Mouse (Mus musculus) hindbrain, embryonic 10.5 days (tissue): Measurements from ENCODE around the gene Gm10718. TPM values are rescaled to one million over a fixed set of nuclear protein-coding genes. Genes with fewer than 3 reads are reported as not detected.
A peak's percentile ranks its signal among the peaks of the same experiment; 100 is the strongest.
"Not testable (repeated sequence)": the region's sequence is repeated elsewhere in the genome, so short reads cannot be mapped to it uniquely, and the experiment has no call there.

ENCODE experiments used
- DNase-seq: peaks from one replicate; pipeline ENCODE4 v3.0.0-alpha.2; 2017; ENCODE audit warnings: low spot score
- H3K27ac ChIP-seq: fragments of 300-500 bp; sonication (generic); 2 replicates; pipeline ENCODE4 v1.5.1; 2016; ENCODE audit warnings: mild to moderate bottlenecking, moderate library complexity
- H3K27me3 ChIP-seq: fragments of 300-500 bp; sonication (generic); 2 replicates; pipeline ENCODE4 v1.6.1; 2016; ENCODE audit warnings: mild to moderate bottlenecking; ENCODE audit not compliant: poor library complexity, insufficient read depth, severe bottlenecking
- H3K36me3 ChIP-seq: fragments of 300-500 bp; sonication (generic); 2 replicates; pipeline ENCODE4 v1.6.1; 2016; ENCODE audit warnings: mild to moderate bottlenecking, moderate library complexity
- H3K4me1 ChIP-seq: fragments of 300-500 bp; sonication (generic); replicated peaks from 2 replicates; pipeline ENCODE4 v1.6.1; 2016; ENCODE audit warnings: mild to moderate bottlenecking
- H3K4me3 ChIP-seq: fragments of 300-500 bp; sonication (generic); 2 replicates; pipeline ENCODE4 v1.5.1; 2016; ENCODE audit warnings: mild to moderate bottlenecking, moderate library complexity
- H3K9me3 ChIP-seq: fragments of 300-500 bp; sonication (generic); 2 replicates; pipeline ENCODE4 v1.6.1; 2016; ENCODE audit warnings: mild to moderate bottlenecking, moderate library complexity
- WGBS: fragments of 180-500 bp; shearing (Covaris S2); methylation state at CpG from one replicate; pipeline ENCODE4 v1.1.7; 2016; 5-methylcytosine and 5-hydroxymethylcytosine counted together
- polyA plus RNA-seq: library from polyadenylated mRNA; unstranded; fragments of >200 nt; fragmentation: Nextera tagmentation; extraction: Ambion mirVana; gene quantifications from 2 replicates; pipeline ENCODE4 v1.2.1, GENCODE M21; 2016

Gene Gm10718
- polyA plus RNA-seq, result not detected in 2 replicates

- H3K4me1 ChIP-seq, H3K4me3 ChIP-seq, H3K9me3 ChIP-seq, H3K36me3 ChIP-seq, DNase-seq, H3K27ac ChIP-seq, H3K27me3 ChIP-seq: not testable (repeated sequence)
- 74% methylated on average over 12 of the region's 13 CpGs for WGBS
Measured at GRCm38 (mm10) chr9:3023312-3023984, at the start of gene Gm10718. Gm10718 (plus strand) TSS chr9:3023547.

DNA sequence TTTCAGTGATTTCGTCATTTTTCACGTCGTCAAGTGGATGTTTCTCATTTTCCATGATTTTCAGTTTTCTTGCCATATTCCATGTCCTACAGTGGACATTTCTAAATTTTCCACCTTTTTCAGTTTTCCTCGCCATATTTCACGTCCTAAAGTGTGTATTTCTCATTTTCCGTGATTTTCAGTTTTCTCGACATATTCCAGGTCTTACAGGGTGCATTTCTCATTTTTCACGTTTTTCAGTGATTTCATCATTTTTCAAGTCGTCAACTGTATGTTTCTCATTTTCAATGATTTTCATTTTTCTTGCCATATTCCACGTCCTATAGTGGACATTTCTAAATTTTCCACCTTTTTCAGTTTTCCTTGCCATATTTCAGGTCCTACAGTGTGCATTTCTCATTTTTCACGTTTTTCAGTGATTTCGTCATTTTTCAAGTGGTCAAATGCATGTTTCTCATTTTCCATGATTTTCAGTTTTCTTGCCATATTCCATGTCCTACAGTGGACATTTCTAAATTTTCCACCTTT, 22.8 kb upstream of the Gm10718 start, which contains the start of gene Gm10722:
Gm10722 (plus strand) TSS at position 478 of the 528 bp plus-strand sequence.
- 74% methylated on average over 12 of the region's 12 CpGs for WGBS
- H3K36me3 ChIP-seq, H3K4me1 ChIP-seq: not testable (repeated sequence)

GRCm38 (mm10) chr9:3001006-3001405, 22.3 kb upstream of the Gm10718 start:
- DNase-seq, H3K9me3 ChIP-seq, H3K27me3 ChIP-seq, H3K4me3 ChIP-seq, H3K27ac ChIP-seq, H3K4me1 ChIP-seq, H3K36me3 ChIP-seq: not testable (repeated sequence)
- WGBS, result 66% methylated on average over 8 of the region's 8 CpGs

More for the DNA sequence above, 22.8 kb upstream of the Gm10718 start, which contains the start of gene Gm10722:
- DNase-seq, result peak; percentile 37
- H3K4me3 ChIP-seq, H3K27me3 ChIP-seq, H3K27ac ChIP-seq, H3K9me3 ChIP-seq: not testable (repeated sequence)

DNA sequence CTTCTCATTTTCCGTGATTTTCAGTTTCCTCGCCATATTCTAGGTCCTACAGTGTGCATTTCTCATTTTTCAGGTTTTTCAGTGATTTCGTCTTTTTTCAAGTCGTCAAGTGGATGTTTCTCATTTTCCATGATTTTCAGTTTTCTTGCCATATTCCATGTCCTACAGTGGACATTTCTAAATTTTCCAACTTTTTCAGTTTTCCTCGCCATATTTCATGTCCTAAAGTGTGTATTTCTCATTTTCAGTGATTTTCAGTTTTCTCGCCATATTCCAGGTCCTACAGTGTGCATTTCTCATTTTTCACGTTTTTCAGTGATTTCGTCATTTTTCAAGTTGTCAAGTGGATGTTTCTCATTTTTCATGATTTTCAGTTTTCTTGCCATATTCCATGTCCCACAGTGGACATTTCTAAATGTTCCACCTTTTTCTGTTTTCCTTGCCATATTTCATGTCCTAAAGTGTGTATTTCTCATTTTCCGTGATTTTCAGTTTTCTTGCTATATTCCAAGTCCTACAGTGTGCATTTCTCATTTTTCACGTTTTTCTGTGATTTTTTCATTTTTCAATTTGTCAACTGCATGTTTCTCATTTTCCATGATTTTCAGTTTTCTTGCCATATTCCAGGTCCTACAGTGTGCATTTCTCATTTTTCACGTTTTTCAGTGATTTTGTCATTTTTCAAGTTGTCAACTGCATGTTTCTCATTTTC, 21.2 kb upstream of the Gm10718 start:
- H3K9me3 ChIP-seq, H3K4me1 ChIP-seq, H3K4me3 ChIP-seq, H3K36me3 ChIP-seq, H3K27ac ChIP-seq, H3K27me3 ChIP-seq: not testable (repeated sequence)
- peak; percentile 70 for DNase-seq
- WGBS, result 69% methylated on average over 9 of the region's 11 CpGs

DNA sequence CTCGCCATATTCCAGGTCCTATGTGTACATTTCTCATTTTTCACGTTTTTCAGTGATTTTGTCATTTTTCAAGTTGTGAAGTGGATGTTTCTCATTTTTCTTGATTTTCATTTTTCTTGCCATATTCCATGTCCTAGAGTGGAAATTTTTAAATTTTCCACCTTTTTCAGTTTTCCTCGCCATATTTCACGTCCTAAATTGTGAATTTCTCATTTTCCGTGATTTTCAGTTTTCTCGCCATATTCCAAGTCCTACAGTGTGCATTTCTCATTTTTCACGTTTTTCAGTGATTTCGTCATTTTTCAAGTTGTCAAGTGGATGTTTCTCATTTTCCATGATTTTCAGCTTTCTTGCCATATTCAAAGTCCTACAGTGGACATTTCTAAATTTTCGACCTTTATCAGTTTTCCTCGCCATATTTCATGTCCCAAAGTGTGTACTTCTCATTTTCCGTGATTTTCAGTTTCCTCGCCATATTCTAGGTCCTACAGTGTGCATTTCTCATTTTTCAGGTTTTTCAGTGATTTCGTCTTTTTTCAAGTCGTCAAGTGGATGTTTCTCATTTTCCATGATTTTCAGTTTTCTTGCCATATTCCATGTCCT, 20.5 kb upstream of the Gm10718 start, which contains the start of gene Gm11168:
Gm11168 (plus strand) TSS at position 553 of the 603 bp plus-strand sequence.
- not testable (repeated sequence) for H3K27me3 ChIP-seq
- WGBS, result 71% methylated on average over 6 of the region's 14 CpGs

GRCm38 (mm10) chr9:3006179-3006578, 17.2 kb upstream of the Gm10718 start:
- peaks cover 11% of the 10 kb centered on the region for H3K9me3 ChIP-seq
- DNase-seq, H3K27me3 ChIP-seq, H3K4me3 ChIP-seq, H3K4me1 ChIP-seq, H3K27ac ChIP-seq, H3K36me3 ChIP-seq: not testable (repeated sequence)
- WGBS, result 83% methylated on average over 1 of the region's 5 CpGs

More for the DNA sequence above, 20.5 kb upstream of the Gm10718 start, which contains the start of gene Gm11168:
- H3K4me3 ChIP-seq, H3K27ac ChIP-seq, H3K9me3 ChIP-seq, H3K36me3 ChIP-seq, H3K4me1 ChIP-seq, DNase-seq: not testable (repeated sequence)

GRCm38 (mm10) chr9:3006636-3007035, 16.7 kb upstream of the Gm10718 start:
- H3K4me1 ChIP-seq, DNase-seq, H3K27me3 ChIP-seq, H3K27ac ChIP-seq, H3K4me3 ChIP-seq, H3K36me3 ChIP-seq: not testable (repeated sequence)
- WGBS, result 71% methylated on average over 8 of the region's 8 CpGs
- H3K9me3 ChIP-seq, result peaks cover 11% of the 10 kb centered on the region

GRCm38 (mm10) chr9:3007272-3007671, 16.1 kb upstream of the Gm10718 start:
- not testable (repeated sequence) for H3K4me1 ChIP-seq, H3K27me3 ChIP-seq, H3K9me3 ChIP-seq, H3K27ac ChIP-seq, H3K4me3 ChIP-seq, H3K36me3 ChIP-seq
- WGBS, result 78% methylated on average over 8 of the region's 9 CpGs
- peak; percentile 18 for DNase-seq

DNA sequence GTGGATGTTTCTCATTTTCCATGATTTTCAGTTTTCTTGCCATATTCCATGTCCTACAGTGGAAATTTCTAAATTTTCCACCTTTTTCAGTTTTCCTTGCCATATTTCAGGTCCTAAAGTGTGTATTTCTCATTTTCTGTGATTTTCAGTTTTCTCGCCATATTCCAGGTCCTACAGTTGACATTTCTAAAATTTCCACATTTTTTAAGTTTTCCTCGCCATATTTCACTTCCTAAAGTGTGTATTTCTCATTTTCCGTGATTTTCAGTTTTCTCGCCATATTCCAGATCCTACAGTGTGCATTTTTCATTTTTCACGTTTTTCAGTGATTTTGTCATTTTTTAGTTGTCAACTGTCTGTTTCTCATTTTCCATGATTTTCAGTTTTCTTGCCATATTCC, 14.0 kb upstream of the Gm10718 start:
- H3K4me3 ChIP-seq, H3K9me3 ChIP-seq, H3K36me3 ChIP-seq, DNase-seq, H3K4me1 ChIP-seq, H3K27me3 ChIP-seq, H3K27ac ChIP-seq: not testable (repeated sequence)
- no CpG with 5 or more reads among the region's 5 CpGs for WGBS

DNA sequence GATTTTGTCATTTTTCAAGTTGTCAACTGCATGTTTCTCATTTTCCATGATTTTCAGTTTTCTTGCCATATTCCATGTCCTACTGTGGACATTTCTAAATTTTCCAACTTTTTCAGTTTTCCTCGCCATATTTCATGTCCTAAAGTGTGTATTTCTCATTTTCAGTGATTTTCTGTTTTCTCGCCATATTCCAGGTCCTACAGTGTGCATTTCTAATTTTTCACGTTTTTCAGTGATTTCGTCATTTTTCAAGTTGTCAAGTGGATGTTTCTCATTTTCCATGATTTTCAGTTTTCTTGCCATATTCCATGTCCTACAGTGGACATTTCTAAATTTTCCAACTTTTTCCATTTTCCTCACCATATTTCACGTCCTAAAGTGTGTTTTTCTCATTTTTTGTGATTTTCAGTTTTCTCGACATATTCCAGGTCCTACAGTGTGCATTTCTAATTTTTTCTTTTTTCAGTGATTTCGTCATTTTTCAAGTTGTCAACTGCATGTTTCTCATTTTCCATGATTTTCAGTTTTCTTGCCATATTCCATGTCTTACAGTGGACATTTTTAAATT, 11.2 kb upstream of the Gm10718 start:
- DNase-seq, H3K27ac ChIP-seq, H3K4me3 ChIP-seq, H3K9me3 ChIP-seq, H3K4me1 ChIP-seq, H3K27me3 ChIP-seq, H3K36me3 ChIP-seq: not testable (repeated sequence)
- 81% methylated on average over 3 of the region's 7 CpGs for WGBS

DNA sequence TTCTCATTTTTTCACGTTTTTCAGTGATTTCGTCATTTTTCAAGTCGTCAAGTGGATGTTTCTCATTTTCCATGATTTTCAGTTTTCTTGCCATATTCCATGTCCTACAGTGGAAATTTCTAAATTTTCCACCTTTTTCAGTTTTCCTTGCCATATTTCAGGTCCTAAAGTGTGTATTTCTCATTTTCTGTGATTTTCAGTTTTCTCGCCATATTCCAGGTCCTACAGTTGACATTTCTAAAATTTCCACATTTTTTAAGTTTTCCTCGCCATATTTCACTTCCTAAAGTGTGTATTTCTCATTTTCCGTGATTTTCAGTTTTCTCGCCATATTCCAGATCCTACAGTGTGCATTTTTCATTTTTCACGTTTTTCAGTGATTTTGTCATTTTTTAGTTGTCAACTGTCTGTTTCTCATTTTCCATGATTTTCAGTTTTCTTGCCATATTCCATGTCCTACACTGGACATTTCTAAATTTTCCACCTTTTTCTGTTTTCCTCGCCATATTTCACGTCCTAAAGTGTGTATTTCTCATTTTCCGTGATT, 10.5 kb upstream of the Gm10718 start, which contains the start of gene Gm10721:
Gm10721 (plus strand) TSS at position 408 of the 547 bp plus-strand sequence.
- no CpG with 5 or more reads among the region's 11 CpGs for WGBS

DNA sequence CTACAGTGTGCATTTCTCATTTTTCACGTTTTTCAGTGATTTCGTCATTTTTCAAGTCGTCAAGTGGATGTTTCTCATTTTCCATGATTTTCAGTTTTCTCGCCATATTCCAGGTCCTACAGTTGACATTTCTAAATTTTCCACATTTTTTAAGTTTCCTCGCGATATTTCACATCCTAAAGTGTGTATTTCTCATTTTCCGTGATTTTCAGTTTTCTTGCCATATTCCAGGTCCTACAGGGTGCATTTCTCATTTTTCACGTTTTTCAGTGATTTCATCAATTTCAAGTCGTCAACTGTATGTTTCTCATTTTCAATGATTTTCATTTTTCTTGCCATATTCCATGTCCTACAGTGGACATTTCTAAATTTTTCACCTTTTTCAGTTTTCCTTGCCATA, 8.0 kb upstream of the Gm10718 start, which contains the start of gene Gm10720:
Gm10720 (plus strand) TSS at position 301 of the 400 bp plus-strand sequence.
- not testable (repeated sequence) for H3K4me1 ChIP-seq, H3K4me3 ChIP-seq, H3K36me3 ChIP-seq, H3K9me3 ChIP-seq, DNase-seq, H3K27me3 ChIP-seq, H3K27ac ChIP-seq
- WGBS, result 64% methylated on average over 5 of the region's 9 CpGs

More for the DNA sequence above, 10.5 kb upstream of the Gm10718 start, which contains the start of gene Gm10721:
- not testable (repeated sequence) for DNase-seq, H3K9me3 ChIP-seq, H3K27ac ChIP-seq, H3K4me1 ChIP-seq, H3K27me3 ChIP-seq, H3K36me3 ChIP-seq, H3K4me3 ChIP-seq
